Mouse (Mus musculus): ENCODE results near the gene Frmd4a. TPM values are rescaled to one million over a fixed set of nuclear protein-coding genes. Genes with fewer than 3 reads are reported as not detected.
A peak's percentile ranks its signal among the peaks of the same experiment; 100 is the strongest.

Gene Frmd4a
- polyA plus RNA-seq, 1 experiment from 2014 or later: 49.1 TPM

- H3K27ac ChIP-seq: peak within 1 kb of the TSS; percentile 92
- no peaks in the 10 kb centered on the region for H3K27me3 ChIP-seq (ENCODE audit: insufficient read depth, poor library complexity, severe bottlenecking)
- peak; percentile 92 for DNase-seq (ENCODE audit: low spot score)
- H3K4me1 ChIP-seq (replicated peaks): peaks cover 17% of the 10 kb centered on the region
- H3K36me3 ChIP-seq: peaks cover 11% of the 10 kb centered on the region
- no peaks in the 10 kb centered on the region for H3K9me3 ChIP-seq
- H3K4me3 ChIP-seq: peak within 1 kb of the TSS; percentile 94
- 3% methylated on average over 40 of the region's 40 CpGs for WGBS
Measured at GRCm38 (mm10) chr2:4651500-4652285, 634.2 kb downstream of the Frmd4a start, which contains the start of gene Prpf18. Gene Prpf18 (minus strand): TSS chr2:4652113.

GRCm38 (mm10) chr2:4660677-4661076, 643.2 kb downstream of the Frmd4a start:
- Histone ChIP-seq H3K27me3 (ENCODE audit: insufficient read depth, poor library complexity, severe bottlenecking) (no peaks in the 10 kb centered on the region), H3K27ac (no peak overlapping the region), H3K9me3 (no peaks in the 10 kb centered on the region), H3K36me3 (no peaks in the 10 kb centered on the region), H3K4me3 (no peak overlapping the region), H3K4me1 (replicated peaks) (no peaks in the 10 kb centered on the region)
- DNase-seq (ENCODE audit: low spot score): no peak
- WGBS: 83% methylated on average over 2 of the region's 2 CpGs

Measured in hindbrain, embryonic 10.5 days (tissue).